19 mouse cellular contexts compared by ENCODE assay signal in the genomic region with DNA sequence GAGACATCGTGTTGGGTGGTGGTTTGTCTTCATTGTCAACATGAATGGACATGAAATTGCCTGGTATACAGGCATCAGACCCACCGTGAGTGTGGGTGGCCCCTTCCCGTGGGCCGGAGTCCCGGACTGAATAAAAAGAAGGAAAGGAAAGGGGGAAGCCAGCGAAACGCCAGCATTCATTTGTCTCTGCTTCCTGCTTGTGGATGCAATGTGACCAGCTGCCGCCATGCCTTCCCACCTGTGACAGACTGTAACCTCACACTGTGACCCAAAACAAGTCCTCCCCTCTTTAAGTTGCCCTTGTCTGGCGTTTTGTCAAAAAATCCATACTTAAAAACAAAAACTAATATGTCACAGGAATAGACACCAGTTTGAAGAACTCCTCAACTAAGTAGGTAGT. TPM values are rescaled to one million over a fixed set of nuclear protein-coding genes. Genes with fewer than 3 reads are reported as not detected.
DNase-seq lines count a peak whose midpoint lies in the region; ATAC-seq and TF ChIP-seq lines count a peak whose summit lies in the region.
"Had no signal": no experiment of that assay in that cellular context is flagged by ENCODE, and none has a peak within 500 bp of the region (broad histone marks: within the 10 kb centered on the region; RNA-seq: fewer than 3 reads in every experiment).

No protein-coding gene starts in this region.

- DNase-seq in heart, adult 11 months = peak; percentile 82
- no peak for DNase-seq in layer of hippocampus, adult 2 months (ENCODE audit: low spot score in 2 of 2)
- DNase-seq in layer of hippocampus, postnatal 14 days (ENCODE audit: low spot score in 2 of 2) = no peak
- DNase-seq: adrenal gland, adult 2 months; adrenal gland, adult 8-10 months; adrenal gland, postnatal 10 days; adrenal gland, postnatal 14 days; adrenal gland, postnatal 25 days; adrenal gland, postnatal 36 days; B cell, adult 2 months; cerebellum, adult 11 months; cerebellum, adult 11-12 months; cerebellum, adult 18-20 months had no signal

- no peak overlapping the region for H3K9ac ChIP-seq in heart, embryonic 12.5 days

- no peak overlapping the region for H3K27ac ChIP-seq in heart, embryonic 12.5 days (ENCODE audit: poor library complexity, severe bottlenecking)
- peak overlapping the region; percentile 72; the same call in 1 of the 2 replicates for H3K27ac ChIP-seq in layer of hippocampus, adult 2 months

- no peak overlapping the region for H3K4me3 ChIP-seq in heart, embryonic 12.5 days
- H3K4me3 ChIP-seq in layer of hippocampus, adult 2 months = no peak overlapping the region

- H3K4me2 ChIP-seq in heart, embryonic 12.5 days = no peak overlapping the region

- 79% methylated on average over 9 of the region's 9 CpGs for WGBS in heart, embryonic 12.5 days

- ATAC-seq in heart, embryonic 12.5 days (ENCODE audit: insufficient number of reproducible peaks, low FRiP score) = no peak
- ATAC-seq: activated CD4-positive, CD25-positive, alpha-beta regulatory T cell, adult 4 months; CD4-positive, CD25-positive, alpha-beta regulatory T cell, adult 4 months; Patski had no signal

- peaks cover 2% of the 10 kb centered on the region for H3K27me3 ChIP-seq in heart, embryonic 12.5 days (replicated peaks)
- H3K27me3 ChIP-seq: CH12.LX had no signal

- no peak for TF ChIP-seq CTCF in layer of hippocampus, adult 2 months (conservative IDR thresholded peaks at IDR 0.05)

- no peaks in the 10 kb centered on the region for H3K36me3 ChIP-seq in heart, embryonic 12.5 days
- H3K36me3 ChIP-seq: G1E had no signal

- H3K9me3 ChIP-seq in heart, embryonic 12.5 days (replicated peaks) = no peaks in the 10 kb centered on the region
- H3K9me3 ChIP-seq: G1E had no signal

- peaks cover 22% of the 10 kb centered on the region for H3K4me1 ChIP-seq in heart, embryonic 12.5 days (replicated peaks)

RNA-seq across cellular contexts. Expression of gene Sacs, which starts 27.7 kb away (rescaled TPM):
- polyA plus RNA-seq in heart, embryonic 12.5 days (2016; fragmentation: Nextera tagmentation; extraction: Ambion mirVana) = 6.3 and 6.6 TPM in 2 replicates
- 10 to 100 TPM; 54.8 to 62.1 TPM for total RNA-seq in layer of hippocampus, adult 2 months (2021)
- total RNA-seq in layer of hippocampus, postnatal 14 days (2021) = 10 to 100 TPM; 52.8 to 57.3 TPM
